Mouse (Mus musculus): ENCODE results near the gene Actn1. TPM values are rescaled to one million over a fixed set of nuclear protein-coding genes. Genes with fewer than 3 reads are reported as not detected.
A peak's percentile ranks its signal among the peaks of the same experiment; 100 is the strongest.
"Not testable (repeated sequence)": the region's sequence is repeated elsewhere in the genome, so short reads cannot be mapped to it uniquely, and the experiment has no call there.

Gene Actn1
- total RNA-seq, 1 experiment from 2014 or later, result 4.9 TPM

DNA sequence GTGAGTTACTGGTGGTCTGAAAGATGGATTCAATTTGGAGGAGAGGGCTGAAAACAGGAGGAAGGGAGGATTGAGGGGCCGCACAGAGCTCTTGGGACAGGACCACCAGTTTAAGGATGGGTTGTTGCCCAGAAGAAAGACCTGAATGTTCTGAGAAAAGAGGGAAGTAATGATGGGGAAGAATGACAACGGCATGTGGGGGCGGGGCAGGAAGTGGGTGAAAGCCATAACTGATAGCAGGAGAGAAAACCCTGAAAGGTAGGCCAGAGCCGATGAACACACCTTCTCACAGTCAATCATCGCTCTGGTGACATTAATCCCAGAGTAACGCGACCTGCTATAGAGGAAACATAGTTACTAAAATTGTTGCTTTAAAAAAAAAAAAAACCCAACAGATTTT is 4.2 kb upstream of the Actn1 start:
- not testable (repeated sequence) for ATAC-seq (replicated peaks; ENCODE audit: insufficient number of reproducible peaks, low FRiP score, low TSS enrichment, poor library complexity, severe bottlenecking)

DNA sequence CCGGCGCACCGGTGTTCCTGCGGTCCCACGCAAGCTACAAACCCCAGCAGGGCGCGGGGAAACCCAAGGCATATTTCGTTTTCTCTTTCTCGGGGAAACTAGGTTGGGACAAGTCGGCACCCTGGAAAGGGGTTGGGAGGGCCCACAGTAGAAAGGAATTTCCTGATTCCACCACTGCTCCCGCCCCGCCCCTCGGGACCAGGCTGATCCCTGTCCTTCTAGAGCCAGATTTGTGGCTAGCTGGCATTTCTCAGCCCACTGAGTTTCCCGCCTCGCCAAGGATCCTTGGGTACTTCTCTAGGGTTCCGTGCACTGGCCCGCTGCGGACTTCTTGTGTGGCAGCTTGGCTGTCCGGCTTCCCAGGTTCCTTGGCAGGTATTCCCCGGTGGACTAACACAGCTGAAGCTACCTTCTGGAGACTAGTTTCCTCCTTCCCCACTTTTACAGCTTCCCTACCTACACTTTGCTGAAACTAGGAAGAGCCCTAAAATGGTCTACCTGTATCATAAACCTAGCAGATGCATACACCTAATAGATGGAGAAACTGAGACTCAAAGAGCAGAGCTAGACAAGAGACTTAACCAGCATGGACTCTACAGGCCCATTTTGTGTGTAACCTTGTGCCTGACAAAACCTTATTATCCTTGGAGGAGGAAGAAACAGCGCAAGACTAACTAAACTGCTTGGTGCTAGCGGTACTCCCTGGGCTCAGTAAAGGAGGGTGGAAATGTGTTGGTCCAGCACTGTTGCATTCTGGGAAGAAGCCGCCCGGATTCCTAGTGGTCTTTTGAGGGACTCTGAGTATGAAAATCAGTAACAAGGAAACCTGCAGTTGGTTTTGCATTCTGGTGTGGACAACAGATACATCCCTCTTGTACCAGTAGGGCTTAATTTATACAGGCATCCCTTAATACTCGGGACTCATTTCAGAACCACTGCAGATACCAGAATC is 849 bp upstream of the Actn1 start:
- ATAC-seq (replicated peaks; ENCODE audit: insufficient number of reproducible peaks, low FRiP score, low TSS enrichment, poor library complexity, severe bottlenecking), result no peak

DNA sequence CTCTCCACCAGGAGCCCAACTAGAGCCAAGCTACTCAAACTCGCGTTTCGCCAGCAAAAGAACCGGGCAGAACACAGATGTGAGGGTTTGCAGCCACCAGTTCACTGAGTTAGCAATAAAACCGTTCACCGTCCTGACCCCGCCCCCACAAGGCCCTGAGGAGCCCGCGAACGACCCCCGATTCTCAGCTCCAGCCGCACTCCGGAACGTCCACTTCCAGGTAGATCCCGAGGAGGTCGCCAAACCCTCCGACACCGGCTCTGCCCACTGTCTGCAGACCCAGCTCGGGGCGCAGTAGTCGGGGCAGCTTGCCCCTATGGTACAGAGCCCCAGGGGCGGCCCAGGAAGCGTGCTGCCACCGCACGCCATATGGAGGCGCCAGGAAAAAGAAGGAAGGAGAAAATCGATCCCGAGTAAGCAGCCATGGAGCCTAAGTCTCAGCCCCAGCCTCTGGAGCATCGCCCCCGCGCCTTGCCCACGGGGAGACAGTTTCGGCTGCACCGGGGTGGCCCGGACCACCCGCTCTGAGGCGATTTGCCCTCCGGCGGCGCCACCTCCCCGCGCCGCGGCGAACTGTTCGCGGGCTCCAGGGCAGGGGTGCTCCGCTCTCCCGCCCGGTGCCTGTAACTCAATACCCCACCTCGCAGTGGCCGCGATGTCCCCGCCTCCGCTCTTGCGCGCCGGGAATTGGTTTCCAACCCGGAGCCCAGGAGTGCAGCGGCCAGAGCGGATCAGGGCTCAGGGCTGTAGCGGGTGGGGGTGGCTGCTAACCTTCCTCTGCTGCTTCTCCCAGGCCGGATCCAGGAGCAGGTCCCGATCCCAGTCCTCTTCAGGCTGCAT is 735 bp downstream of the Actn1 start:
- no peak for ATAC-seq (replicated peaks; ENCODE audit: insufficient number of reproducible peaks, low FRiP score, low TSS enrichment, poor library complexity, severe bottlenecking)

DNA sequence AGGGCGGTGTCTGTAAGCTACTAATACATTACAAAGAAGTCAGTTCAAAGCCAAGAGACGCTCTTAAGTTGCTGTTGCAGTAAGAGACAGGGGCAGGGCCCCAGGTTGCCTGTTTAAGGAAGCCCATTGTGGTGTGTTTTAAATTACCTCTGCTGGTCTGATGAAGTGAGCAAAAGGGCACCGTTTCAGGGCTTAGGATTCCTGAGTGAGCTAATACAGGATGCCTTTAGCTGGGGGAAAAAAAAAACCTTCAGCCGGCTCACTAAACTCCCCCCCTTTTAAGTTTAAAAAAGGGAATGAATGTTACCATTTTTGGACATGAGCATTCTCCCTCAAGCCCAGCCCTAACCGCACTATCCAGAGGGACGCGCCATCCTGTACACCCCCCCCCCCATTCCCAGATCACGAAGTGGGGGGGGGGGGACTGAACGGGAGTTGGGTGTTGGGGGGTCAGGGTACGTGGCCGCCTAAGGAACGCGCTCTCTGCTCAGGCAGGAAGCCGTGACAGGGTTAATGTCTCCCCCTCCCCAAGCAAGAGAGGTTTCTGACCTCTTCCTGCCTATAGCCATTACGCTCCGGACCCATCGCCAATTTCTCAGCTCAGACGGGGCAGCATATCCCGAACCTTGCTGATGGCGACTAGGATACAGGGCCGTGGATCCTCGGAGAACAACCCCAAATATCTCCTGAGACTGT is 1.5 kb downstream of the Actn1 start:
- ATAC-seq (replicated peaks; ENCODE audit: insufficient number of reproducible peaks, low FRiP score, low TSS enrichment, poor library complexity, severe bottlenecking), result no peak

DNA sequence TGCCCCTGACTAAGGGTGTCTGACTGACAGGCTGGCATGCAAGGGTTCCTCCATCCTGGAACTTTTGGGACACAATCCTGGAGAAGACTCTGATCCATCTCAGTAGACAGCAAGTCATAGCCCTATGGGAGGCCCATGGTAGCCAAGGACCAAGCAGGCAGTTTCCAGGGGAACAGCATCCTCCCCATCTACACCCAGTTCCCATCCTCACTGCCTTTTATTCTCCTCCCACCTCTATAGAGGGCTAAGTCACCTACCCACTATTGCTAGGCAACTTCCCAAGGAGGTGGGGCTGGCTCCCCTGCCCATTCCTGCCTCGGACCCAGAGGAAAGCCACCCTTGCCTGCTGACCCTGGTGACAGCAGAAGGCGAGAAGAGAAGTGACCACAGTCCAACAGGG is 8.2 kb downstream of the Actn1 start:
- no peak for ATAC-seq (replicated peaks; ENCODE audit: insufficient number of reproducible peaks, low FRiP score, low TSS enrichment, poor library complexity, severe bottlenecking)

DNA sequence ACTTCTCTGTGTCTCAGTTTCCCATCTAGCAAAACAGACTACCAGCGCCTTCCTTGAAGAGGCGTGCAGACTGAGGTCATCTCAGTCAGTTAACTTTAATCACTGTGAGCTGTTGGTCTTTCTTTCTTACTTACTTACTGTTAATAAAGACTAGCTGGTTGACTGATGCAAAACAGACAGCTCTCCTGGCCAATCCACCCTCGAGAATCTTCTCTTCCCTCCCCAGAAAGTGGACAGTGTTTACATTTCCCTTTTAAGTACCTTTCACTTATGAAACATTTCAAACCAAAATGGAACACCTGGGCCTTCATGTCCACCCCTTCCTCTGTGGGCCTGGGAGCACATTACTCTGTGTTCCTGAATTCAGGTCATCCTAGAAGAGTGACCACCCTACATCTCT is 8.6 kb downstream of the Actn1 start:
- no peak for ATAC-seq (replicated peaks; ENCODE audit: insufficient number of reproducible peaks, low FRiP score, low TSS enrichment, poor library complexity, severe bottlenecking)

DNA sequence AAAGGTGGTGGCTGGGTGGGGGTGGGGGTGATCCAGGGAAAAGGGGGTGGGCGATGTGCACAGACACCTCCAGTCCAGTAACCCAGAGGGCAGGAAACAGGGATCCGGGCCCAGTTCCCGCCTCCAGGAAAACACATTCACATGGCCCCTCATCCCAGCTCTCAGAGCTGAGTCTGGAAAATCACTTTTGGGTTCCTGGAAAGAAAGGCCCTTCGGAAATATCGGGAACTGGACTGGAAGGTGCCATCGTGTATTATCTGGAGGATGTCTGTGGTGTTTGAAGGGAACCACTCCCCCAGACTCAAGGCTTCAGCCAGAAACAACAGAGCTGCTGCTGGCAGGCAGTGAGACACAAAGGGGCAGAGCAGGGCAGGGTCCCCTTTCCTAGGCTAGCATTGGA is 10.6 kb downstream of the Actn1 start:
- no peak for ATAC-seq (replicated peaks; ENCODE audit: insufficient number of reproducible peaks, low FRiP score, low TSS enrichment, poor library complexity, severe bottlenecking)

DNA sequence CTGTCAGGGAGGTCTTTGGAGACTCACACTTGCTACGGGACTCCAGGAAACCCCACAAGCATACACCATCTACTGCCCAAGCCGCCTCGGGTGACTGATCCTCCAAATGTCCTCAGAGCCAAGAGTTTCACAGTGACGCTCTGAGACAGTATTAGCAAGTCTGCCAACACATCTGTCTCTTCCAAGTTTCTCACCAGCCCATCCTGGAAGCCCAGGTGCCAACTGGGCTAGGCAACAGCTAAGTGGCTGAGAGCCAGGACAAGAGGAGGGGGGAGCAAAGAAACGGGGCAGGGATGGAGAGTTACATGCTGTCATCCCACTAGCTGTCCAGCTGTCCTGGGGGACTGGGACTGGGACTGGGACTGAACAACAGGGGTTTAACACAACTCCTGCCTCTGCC is 13.1 kb downstream of the Actn1 start:
- ATAC-seq (replicated peaks; ENCODE audit: insufficient number of reproducible peaks, low FRiP score, low TSS enrichment, poor library complexity, severe bottlenecking), result no peak

DNA sequence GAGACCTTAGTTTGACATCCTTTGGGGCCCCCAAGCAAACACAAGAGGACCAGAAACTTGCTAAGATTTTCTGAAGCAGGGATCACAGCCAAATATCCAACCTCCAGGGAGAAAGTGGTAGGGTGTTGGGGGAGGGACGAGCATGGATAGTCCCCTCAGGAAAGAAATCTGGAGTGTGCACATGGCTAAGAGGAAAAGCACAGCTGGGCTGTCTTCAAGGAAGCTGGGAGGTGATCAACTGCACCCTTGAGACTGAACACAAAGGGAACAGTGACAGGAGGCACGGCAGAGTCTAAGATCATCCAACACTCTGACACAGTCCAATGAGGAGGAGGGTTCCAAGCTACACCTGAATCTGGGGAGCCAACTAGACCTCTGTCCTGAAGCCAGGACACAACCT is 13.7 kb downstream of the Actn1 start:
- no peak for ATAC-seq (replicated peaks; ENCODE audit: insufficient number of reproducible peaks, low FRiP score, low TSS enrichment, poor library complexity, severe bottlenecking)

DNA sequence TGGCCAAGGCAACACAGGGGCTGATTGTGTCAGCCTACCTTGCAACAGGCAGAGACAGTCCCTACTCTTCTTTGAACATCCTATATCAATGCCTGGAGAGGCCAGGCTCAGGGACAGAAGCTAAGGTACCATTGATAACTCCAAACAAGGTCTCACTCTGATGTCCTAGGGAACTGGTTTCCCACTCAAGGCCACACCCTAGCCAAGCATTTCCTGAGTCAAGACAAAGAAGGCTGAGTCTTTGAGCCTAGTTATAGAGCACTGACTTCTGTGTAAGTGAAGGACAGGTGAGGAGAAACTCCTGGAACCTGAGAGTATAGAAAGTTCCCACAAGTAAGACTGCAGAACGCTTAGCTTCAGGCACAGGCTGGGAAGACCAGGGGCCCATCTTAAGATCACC is 15.4 kb downstream of the Actn1 start:
- 0 out of 2 replicates have a peak, but pooled peaks have one; percentile 2 for ATAC-seq (replicated peaks; ENCODE audit: insufficient number of reproducible peaks, low FRiP score, low TSS enrichment, poor library complexity, severe bottlenecking)

DNA sequence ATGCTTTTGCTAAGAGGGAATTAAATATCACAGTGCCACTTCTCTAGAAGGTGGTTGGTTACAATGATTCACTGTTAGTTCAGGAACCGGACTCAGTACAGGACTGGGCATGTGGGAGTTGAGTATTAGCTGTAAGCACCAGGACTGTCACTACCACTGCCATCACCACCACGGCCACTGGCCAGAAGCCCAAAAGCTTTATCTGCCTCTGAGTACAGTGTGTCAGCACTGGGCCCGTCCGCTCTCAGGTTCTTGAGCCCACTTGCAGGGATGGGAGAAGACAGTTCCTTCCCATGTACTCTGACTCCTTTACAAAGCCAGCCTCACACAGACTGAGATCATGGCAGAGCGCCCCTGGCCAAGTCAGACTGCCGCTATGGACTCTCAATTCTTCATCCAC is 16.0 kb downstream of the Actn1 start:
- ATAC-seq (replicated peaks; ENCODE audit: insufficient number of reproducible peaks, low FRiP score, low TSS enrichment, poor library complexity, severe bottlenecking), result no peak

DNA sequence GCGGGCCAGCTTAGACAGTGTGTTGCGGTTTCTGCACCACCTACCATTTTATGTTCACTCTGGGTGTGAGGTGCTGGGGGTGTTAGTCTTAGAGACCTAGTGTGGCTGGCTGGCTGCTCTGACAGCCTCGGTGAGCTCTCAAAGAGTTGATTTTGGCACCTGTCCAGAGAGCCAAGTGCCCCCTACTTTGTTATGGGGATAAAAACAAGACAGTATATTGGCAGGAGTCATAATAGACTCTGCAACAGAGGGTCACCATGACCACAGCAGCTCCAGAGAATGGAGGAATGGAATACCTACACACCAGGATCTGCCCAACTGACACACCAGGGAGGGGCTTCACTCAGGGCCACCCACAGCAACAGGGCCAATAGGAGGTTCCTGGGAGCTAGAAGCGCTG is 16.8 kb downstream of the Actn1 start:
- no peak for ATAC-seq (replicated peaks; ENCODE audit: insufficient number of reproducible peaks, low FRiP score, low TSS enrichment, poor library complexity, severe bottlenecking)

DNA sequence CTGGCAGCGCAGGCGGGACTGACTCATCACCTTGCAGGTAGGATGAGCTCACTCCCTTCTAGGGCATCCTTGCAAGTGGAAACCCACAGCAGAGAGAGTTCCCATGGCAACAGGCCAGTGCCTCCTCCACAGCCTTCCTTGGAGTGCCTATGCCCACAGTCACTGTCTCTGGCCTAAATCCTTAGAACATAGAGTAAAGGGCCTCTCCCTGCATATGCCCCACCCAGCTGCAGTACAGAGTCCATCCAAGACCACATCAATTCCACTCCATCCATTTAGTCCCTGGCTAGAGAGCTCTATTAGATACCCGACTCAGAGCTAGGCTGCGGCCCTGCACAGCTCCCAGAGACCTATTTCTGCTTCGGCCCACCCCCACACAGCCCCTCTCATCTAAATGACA is 20.7 kb downstream of the Actn1 start:
- ATAC-seq (replicated peaks; ENCODE audit: insufficient number of reproducible peaks, low FRiP score, low TSS enrichment, poor library complexity, severe bottlenecking), result no peak

DNA sequence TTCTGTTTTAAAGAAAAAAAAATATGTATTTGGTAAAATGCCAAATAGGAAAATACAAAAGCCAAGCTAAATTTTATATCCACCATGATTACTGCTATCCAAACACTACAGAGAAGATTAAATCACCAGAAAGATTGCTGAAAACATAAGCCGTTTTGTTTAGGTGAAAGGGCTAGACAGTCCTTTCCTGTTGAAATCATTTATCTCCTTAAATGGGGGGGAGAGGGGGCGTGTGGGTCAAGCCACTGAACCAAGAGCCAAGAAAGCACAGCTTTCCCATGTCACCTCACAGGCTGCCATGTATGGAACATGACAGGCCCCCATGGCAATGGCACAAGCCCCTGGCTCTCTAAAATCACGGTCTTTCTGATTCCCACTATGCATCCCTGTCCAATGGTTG is 21.6 kb downstream of the Actn1 start:
- ATAC-seq (replicated peaks; ENCODE audit: insufficient number of reproducible peaks, low FRiP score, low TSS enrichment, poor library complexity, severe bottlenecking), result no peak

DNA sequence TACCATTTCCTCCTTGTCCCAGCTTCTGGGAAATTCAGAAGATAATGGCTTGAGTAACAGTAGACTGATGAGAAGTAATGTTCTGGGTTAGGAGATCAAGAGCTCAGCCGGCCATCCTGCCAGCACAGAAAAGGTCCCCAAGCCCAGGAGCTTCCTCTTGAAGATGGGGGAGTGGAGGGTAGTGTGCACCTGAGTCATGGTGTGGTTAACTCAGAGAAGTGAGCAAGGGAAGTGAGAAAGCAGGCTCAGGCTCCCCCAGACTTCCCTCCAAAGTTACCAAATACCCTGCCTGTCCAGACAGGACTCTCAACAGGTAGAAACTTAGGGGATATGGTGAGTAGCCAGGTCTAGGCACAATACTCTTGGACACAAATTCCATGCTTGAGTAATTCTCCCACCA is 24.9 kb downstream of the Actn1 start:
- ATAC-seq (replicated peaks; ENCODE audit: insufficient number of reproducible peaks, low FRiP score, low TSS enrichment, poor library complexity, severe bottlenecking), result no peak

DNA sequence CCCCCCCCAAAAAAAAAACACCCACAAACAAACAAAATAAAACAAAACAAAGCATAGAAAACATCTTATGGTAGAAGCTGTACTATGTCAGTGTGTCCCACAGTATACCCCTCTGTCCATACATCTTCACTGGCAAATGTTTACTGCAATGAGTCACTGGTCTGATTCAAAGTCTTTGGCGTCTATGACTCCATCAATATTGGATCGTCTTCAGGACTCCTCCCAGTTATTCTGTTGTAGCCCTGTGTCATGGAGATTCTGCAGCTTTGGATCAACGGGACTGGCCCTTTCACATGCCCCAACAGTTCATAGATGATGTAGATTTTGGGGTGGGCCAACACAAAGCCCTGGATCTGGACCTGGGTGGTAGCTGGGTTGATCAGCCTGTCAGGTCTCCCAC is 25.9 kb downstream of the Actn1 start:
- ATAC-seq (replicated peaks; ENCODE audit: insufficient number of reproducible peaks, low FRiP score, low TSS enrichment, poor library complexity, severe bottlenecking), result no peak

DNA sequence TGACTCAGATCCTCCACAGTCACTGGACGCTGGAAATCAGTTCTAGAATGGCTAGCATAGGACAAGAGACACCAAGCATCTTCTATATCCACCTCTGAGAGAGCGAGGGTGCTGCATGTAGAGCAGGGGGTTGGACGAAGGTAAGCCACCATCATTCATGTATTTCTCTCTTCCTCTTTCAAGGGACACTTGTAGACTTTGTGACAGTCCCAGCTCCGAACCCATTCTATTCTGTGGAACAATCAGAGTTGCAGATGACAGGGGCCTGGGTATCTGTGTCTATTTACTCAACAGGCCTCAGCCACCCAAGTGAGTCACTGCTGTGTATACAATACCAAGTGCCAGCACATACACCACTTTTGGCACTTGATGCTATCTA is 27.3 kb downstream of the Actn1 start:
- ATAC-seq (replicated peaks; ENCODE audit: insufficient number of reproducible peaks, low FRiP score, low TSS enrichment, poor library complexity, severe bottlenecking), result no peak

DNA sequence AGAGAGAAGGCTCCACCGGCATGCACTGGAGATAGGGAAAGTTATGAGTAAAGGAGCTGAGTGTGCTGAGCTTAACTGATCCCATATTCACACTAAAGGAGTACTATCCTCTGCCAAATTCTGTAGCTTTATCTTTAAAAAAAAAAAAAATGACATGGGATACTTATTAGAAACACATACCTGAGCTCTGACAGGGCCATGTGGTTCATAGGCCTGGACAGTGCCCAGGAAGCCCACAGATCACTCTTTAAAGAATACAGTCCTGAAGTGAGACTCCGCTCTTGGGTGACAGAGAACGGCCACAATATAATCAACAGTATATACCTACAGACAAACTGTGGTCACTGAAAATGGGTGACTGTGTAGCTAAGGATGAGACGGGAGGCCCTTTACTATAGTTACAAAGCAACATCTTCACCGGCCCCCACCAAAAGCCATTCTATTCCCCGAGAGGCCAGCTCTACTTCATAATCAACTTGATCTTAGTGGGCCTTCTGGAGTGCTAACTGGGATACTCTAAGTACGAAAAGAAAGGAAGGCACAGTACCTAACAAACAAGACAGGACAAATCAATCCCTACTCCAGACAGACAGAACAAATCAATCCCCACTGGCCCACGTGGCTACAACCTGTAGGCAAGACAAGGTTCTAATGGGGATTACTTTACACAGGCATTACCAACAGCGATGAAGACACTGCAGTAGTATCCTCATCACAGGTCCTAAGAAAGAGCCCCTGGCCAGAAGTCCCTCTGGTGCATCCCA is 27.9 kb downstream of the Actn1 start:
- ATAC-seq (replicated peaks; ENCODE audit: insufficient number of reproducible peaks, low FRiP score, low TSS enrichment, poor library complexity, severe bottlenecking), result no peak

DNA sequence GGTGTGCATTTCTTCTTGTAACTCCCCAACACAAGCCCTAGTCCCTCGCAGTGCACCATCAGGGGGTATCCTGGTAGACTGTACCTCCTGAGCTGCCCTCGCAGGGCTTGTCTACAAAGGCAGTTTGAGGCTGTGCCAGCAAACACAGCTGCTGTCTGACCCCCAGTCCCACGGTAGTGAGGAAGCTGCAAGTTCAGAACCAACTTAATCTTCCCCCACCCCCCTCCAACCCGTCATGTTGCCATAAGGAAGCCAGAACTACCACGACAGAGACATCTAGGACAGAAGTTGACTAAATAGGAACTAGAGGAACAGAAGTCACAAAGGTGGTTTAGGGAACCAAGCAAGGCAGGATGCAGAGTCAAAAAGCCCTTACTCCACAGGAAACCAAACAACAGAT is 28.9 kb downstream of the Actn1 start:
- ATAC-seq (replicated peaks; ENCODE audit: insufficient number of reproducible peaks, low FRiP score, low TSS enrichment, poor library complexity, severe bottlenecking), result no peak

Data from monocyte, adult 5-6 weeks (primary cell).